Mouse (Mus musculus) gastrocnemius, postnatal 36 days (tissue): Measurements from ENCODE around the gene 1110051M20Rik. TPM values are rescaled to one million over a fixed set of nuclear protein-coding genes. Genes with fewer than 3 reads are reported as not detected.
"Not testable (repeated sequence)": the region's sequence is repeated elsewhere in the genome, so short reads cannot be mapped to it uniquely, and the experiment has no call there.

Experiments
- DNase-seq, 2 experiments: peaks; one replicate each; pipeline ENCODE4 v3.0.0; 2022
- intact Hi-C: fragments of 180-260 bp; cut with DNase I; formaldehyde crosslinking; loops from one replicate; pipeline ENCODE4 v1.15.1; 2025
- microRNA-seq, 2 experiments: library from miRNA; unstranded; fragments of <30 nt; microRNA quantifications; one replicate each; pipeline ENCODE4 v1.2.0; 2021
- total RNA-seq, 2 experiments: library from RNA; stranded (reverse); gene quantifications; 2 replicates each; pipeline ENCODE4 v1.2.3; 2021

The 1110051M20Rik gene
- total RNA-seq, 2 experiments from 2014 or later: 12.3 to 12.6 TPM

DNA sequence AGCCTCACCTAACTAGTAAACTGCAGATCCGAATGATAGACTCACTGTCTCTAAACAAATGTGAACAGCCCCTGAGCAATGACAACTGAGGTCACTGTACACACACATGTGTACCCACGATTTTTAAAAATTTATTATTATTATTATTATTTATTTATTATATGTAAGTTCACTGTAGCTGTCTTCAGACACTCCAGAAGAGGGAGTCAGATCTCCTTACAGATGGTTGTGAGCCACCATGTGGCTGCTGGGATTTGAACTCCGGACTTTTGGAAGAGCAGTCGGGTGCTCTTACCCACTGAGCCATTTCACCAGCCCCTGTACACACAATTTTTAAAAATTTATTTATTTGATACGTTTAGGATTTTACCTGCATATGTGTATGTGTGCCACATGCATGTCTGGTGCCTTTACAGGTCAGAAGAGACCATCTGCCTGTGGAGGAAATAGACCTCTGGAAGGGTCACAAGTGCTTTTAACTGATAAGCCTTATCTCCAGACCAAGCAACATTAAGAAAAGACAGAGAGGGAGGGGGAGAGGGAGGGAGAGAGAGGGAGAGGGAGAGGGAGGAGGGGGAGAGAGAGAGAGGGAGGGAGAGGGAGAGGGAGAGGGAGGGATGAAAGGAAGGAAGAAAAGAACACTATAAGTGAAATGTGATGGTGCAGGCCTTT, 199.8 kb downstream of the 1110051M20Rik start:
- DNase-seq: no peak
- intact Hi-C loops: no loop called here

GRCm38 (mm10) chr2:91243416-91243815, 201.1 kb downstream of the 1110051M20Rik start:
- DNase-seq: no peak
- intact Hi-C loops: no loop called here

GRCm38 (mm10) chr2:91242547-91242946, 202.0 kb downstream of the 1110051M20Rik start:
- no peak for DNase-seq
- intact Hi-C loops: no loop called here

- intact Hi-C loops: loop anchor here (2.0 kb wide), 1 partner anchor 21 kb away; no protein-coding TSS in a partner anchor
- DNase-seq: not testable (repeated sequence)
These were observed 206.9 kb downstream of the 1110051M20Rik start for GRCm38 (mm10) chr2:91237511-91238080.

- DNase-seq: peak; percentile 76 to 93
- intact Hi-C loops: loop anchor here (2.0 kb wide), 1 partner anchor 22 kb away; no protein-coding TSS in a partner anchor
These were observed 207.6 kb downstream of the 1110051M20Rik start, which contains the start of gene Ddb2 for GRCm38 (mm10) chr2:91236601-91237510. Gene Ddb2 (minus strand): TSS chr2:91236982.

DNA sequence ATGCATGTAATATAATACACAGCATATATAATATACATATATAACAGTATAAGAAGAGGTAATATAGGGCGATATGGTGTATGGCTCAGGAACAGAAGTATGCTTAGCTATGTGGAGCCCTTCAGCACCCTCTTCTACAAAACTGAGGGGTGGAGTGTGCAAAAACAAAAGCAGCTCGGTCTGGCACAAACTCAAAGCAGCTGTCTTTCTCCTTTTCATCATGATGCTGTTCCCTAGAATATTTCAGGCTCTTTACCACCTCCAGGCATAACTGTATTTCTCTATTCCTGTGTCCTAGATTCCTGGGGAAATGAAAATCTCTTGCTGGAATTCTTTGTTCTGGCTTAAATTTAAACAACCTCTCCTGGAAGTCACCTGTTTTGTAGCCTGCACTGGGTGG, 214.8 kb downstream of the 1110051M20Rik start:
- DNase-seq: no peak
- intact Hi-C loops: no loop called here

Small RNAs within 50 kb of the gene (microRNA-seq; reads per million reads assigned to microRNA genes)
- 0 reads per million in 2 experiments for gene Gm22071

Other genes starting within 250 kb of the 1110051M20Rik start
- gene Nr1h3, start 241.9 kb downstream of the 1110051M20Rik start, total RNA-seq: 10 to 100 TPM; 17.3 to 19.1 TPM
- gene Acp2, start 241.8 kb downstream of the 1110051M20Rik start, total RNA-seq: 10 to 100 TPM; 13.0 to 14.3 TPM
- 1 to 10 TPM; 2.1 to 2.6 TPM for gene Ddb2, start 207.7 kb downstream of the 1110051M20Rik start, total RNA-seq
- gene Pacsin3, start 188.8 kb downstream of the 1110051M20Rik start, total RNA-seq: 100 to 1,000 TPM; 333 to 372 TPM
- 100 to 1,000 TPM; 131 to 132 TPM for gene Arfgap2, start 179.7 kb downstream of the 1110051M20Rik start, total RNA-seq
- gene Lrp4, start 12.8 kb upstream of the 1110051M20Rik start, total RNA-seq: 1 to 10 TPM; 7.2 to 7.3 TPM
- gene Ckap5, start 82.1 kb upstream of the 1110051M20Rik start, total RNA-seq: 10 to 100 TPM; 24.4 to 31.8 TPM
- gene F2, start 191.7 kb upstream of the 1110051M20Rik start, total RNA-seq: under 1 TPM in 1 of 2 experiments, not detected in 1; 0.46 TPM
- gene Zfp408, start 205.1 kb upstream of the 1110051M20Rik start, total RNA-seq: 1 to 10 TPM; 1.8 to 3.3 TPM
- gene Arhgap1, start 205.2 kb upstream of the 1110051M20Rik start, total RNA-seq: 1 to 10 TPM; 6.4 to 7.1 TPM